Mouse (Mus musculus) kidney, postnatal 0 days (tissue): ENCODE data around the gene Tagln3. TPM values are rescaled to one million over a fixed set of nuclear protein-coding genes. Genes with fewer than 3 reads are reported as not detected.

Source experiments
- ATAC-seq: fragments of 200-750 bp; cut with Nextera tagmentation; replicated peaks from 2 replicates; pipeline ENCODE4 v1.8.0; 2017; ENCODE audit warnings: low read depth, moderate number of reproducible peaks, moderate TSS enrichment, moderate library complexity; ENCODE audit not compliant: low FRiP score
- DNase-seq: peaks from one replicate; pipeline ENCODE4 v3.0.0-alpha.2; 2016; ENCODE audit warnings: low spot score
- H3K27ac ChIP-seq: fragments of 300-500 bp; sonication (generic); 2 replicates; pipeline ENCODE4 v1.5.1; 2014; ENCODE audit warnings: mild to moderate bottlenecking
- H3K27me3 ChIP-seq: fragments of 300-500 bp; sonication (generic); 2 replicates; pipeline ENCODE4 v1.6.1; 2014; ENCODE audit warnings: low read length, mixed read lengths; ENCODE audit not compliant: insufficient read depth
- H3K36me3 ChIP-seq: fragments of 300-500 bp; sonication (generic); 2 replicates; pipeline ENCODE4 v1.6.1; 2014; ENCODE audit warnings: low read length, mixed read lengths; ENCODE audit not compliant: insufficient read depth
- H3K4me1 ChIP-seq: fragments of 300-500 bp; sonication (generic); replicated peaks from 2 replicates; pipeline ENCODE4 v1.6.1; 2014; ENCODE audit warnings: antibody characterized with exemption, low read length, mixed read lengths; ENCODE audit not compliant: insufficient read depth
- H3K4me2 ChIP-seq: fragments of 300-500 bp; sonication (generic); 2 replicates; pipeline ENCODE4 v1.6.1; 2014; ENCODE audit warnings: mild to moderate bottlenecking, low read length, moderate library complexity, mixed read lengths
- H3K4me3 ChIP-seq: fragments of 300-500 bp; sonication (generic); replicated peaks from 2 replicates; pipeline ENCODE4 v1.5.1; 2014; ENCODE audit warnings: low read depth, low read length
- H3K9ac ChIP-seq: fragments of 300-500 bp; sonication (generic); 2 replicates; pipeline ENCODE4 v1.6.1; 2014; ENCODE audit warnings: low read depth, low read length
- H3K9me3 ChIP-seq: fragments of 300-500 bp; sonication (generic); replicated peaks from 2 replicates; pipeline ENCODE4 v1.6.1; 2016; ENCODE audit warnings: low read length, inconsistent platforms, mixed read lengths
- CTCF ChIP-seq: IDR thresholded peaks from 2 replicates; pipeline ENCODE4 v1.5.1; 2016; ENCODE audit warnings: antibody characterized with exemption, low read depth, mild to moderate bottlenecking, moderate library complexity
- WGBS: fragments of 180-500 bp; shearing (Covaris S2); extraction: QIAGEN DNeasy Blood & Tissue Kit; methylation state at CpG from one replicate; pipeline ENCODE4 v1.1.7; 2014; 5-methylcytosine and 5-hydroxymethylcytosine counted together
- polyA plus RNA-seq: library from polyadenylated mRNA; unstranded; fragments of >200 nt; fragmentation: Nextera tagmentation; extraction: Ambion mirVana; gene quantifications from 2 replicates; pipeline ENCODE4 v1.2.1, GENCODE M21; 2015

Tagln3 gene
- polyA plus RNA-seq, 1 experiment from 2014 or later, result 1.9 TPM

DNA sequence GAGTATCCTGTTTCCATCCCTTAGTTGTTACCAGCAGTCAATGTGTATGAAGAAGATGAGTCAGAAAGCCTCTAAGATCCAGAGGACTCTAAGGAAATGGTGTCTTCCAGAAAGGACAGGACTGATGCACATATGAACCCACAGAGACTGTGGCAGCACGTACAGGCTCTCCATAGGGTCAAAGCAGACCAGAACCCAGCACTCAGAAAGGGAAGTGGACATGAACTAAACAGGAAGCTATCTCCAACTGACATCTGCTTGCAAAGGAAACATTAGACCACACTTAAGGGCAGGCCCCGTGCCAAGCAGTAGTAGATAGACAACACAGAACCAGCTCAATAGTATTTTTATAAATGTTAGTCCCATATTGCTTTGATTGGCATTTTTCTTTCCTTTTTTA, 58.3 kb downstream of the Tagln3 start:
- no peak overlapping the region for H3K9ac ChIP-seq
- no peaks in the 10 kb centered on the region for H3K4me1 ChIP-seq
- WGBS, result 64% methylated on average over 2 of the region's 2 CpGs
- H3K4me2 ChIP-seq, result no peak overlapping the region
- no peak for TF ChIP-seq CTCF
- H3K27me3 ChIP-seq, result no peaks in the 10 kb centered on the region
- no peak for DNase-seq
- H3K27ac ChIP-seq, result no peak overlapping the region
- no peak for ATAC-seq
- no peak overlapping the region for H3K4me3 ChIP-seq
- no peaks in the 10 kb centered on the region for H3K9me3 ChIP-seq
- H3K36me3 ChIP-seq, result no peaks in the 10 kb centered on the region

GRCm38 (mm10) chr16:45662381-45662780, 62.0 kb downstream of the Tagln3 start:
- H3K9me3 ChIP-seq, result no peaks in the 10 kb centered on the region
- no peaks in the 10 kb centered on the region for H3K36me3 ChIP-seq
- TF ChIP-seq CTCF, result no peak
- no peak overlapping the region for H3K4me2 ChIP-seq
- no peak overlapping the region for H3K27ac ChIP-seq
- DNase-seq (no peak), ATAC-seq (no peak)
- H3K27me3 ChIP-seq, result no peaks in the 10 kb centered on the region
- no peak overlapping the region for H3K9ac ChIP-seq
- no peak overlapping the region for H3K4me3 ChIP-seq
- H3K4me1 ChIP-seq, result no peaks in the 10 kb centered on the region

Other genes starting within 250 kb of the Tagln3 start
- gene Gm609, start 231.6 kb downstream of the Tagln3 start, polyA plus RNA-seq, result 0.47 and 0.49 TPM in 2 replicates
- 2.2 and 2.7 TPM in 2 replicates for gene Gm17783, start 192.6 kb downstream of the Tagln3 start, polyA plus RNA-seq
- gene Slc9c1, start 189.3 kb downstream of the Tagln3 start, polyA plus RNA-seq, result not detected in 2 replicates
- gene Gcsam, start 114.2 kb downstream of the Tagln3 start, polyA plus RNA-seq, result 0.04 and 0.16 TPM in 2 replicates
- 0.32 and 0.54 TPM in 2 replicates for gene BC016579, start 70.5 kb downstream of the Tagln3 start, polyA plus RNA-seq
- 0.20 and 0.21 TPM in 2 replicates for gene Tmprss7, start 30.9 kb downstream of the Tagln3 start, polyA plus RNA-seq
- gene Abhd10, start 18.3 kb upstream of the Tagln3 start, polyA plus RNA-seq, result 35.5 and 38.0 TPM in 2 replicates
- gene Phldb2, start 229.0 kb upstream of the Tagln3 start, polyA plus RNA-seq, result 74.2 and 84.0 TPM in 2 replicates